Mouse (Mus musculus) hindbrain, embryonic 14.5 days (tissue): ENCODE measurements around the gene Metrn. TPM values are rescaled to one million over a fixed set of nuclear protein-coding genes. Genes with fewer than 3 reads are reported as not detected.
"Not testable (repeated sequence)": the region's sequence is repeated elsewhere in the genome, so short reads cannot be mapped to it uniquely, and the experiment has no call there.

Experiments
- ATAC-seq: fragments of 200-750 bp; cut with Nextera tagmentation; 2 replicates; pipeline ENCODE4 v1.8.0; 2017; ENCODE audit warnings: moderate number of reproducible peaks, mild to moderate bottlenecking, moderate TSS enrichment, moderate library complexity; ENCODE audit not compliant: low FRiP score
- DNase-seq: peaks from one replicate; pipeline ENCODE4 v3.0.0-alpha.2; 2015; ENCODE audit warnings: low spot score
- H3K27ac ChIP-seq: fragments of 300-500 bp; sonication (generic); 2 replicates; pipeline ENCODE4 v1.5.1; 2014; ENCODE audit warnings: mild to moderate bottlenecking, moderate library complexity
- H3K27me3 ChIP-seq: fragments of 300-500 bp; sonication (generic); 2 replicates; pipeline ENCODE4 v1.6.1; 2014; ENCODE audit warnings: mild to moderate bottlenecking, low read length, mixed read lengths; ENCODE audit not compliant: control insufficient read depth, insufficient read depth
- H3K36me3 ChIP-seq: fragments of 300-500 bp; sonication (generic); replicated peaks from 2 replicates; pipeline ENCODE4 v1.6.1; 2014; ENCODE audit not compliant: control insufficient read depth, insufficient read depth
- H3K4me1 ChIP-seq: fragments of 300-500 bp; sonication (generic); replicated peaks from 2 replicates; pipeline ENCODE4 v1.6.1; 2014; ENCODE audit warnings: antibody characterized with exemption, low read length, mixed read lengths; ENCODE audit not compliant: control insufficient read depth, insufficient read depth
- H3K4me2 ChIP-seq: fragments of 300-500 bp; sonication (generic); replicated peaks from 2 replicates; pipeline ENCODE4 v1.6.1; 2014; ENCODE audit warnings: mild to moderate bottlenecking, moderate library complexity
- H3K4me3 ChIP-seq: fragments of 300-500 bp; sonication (generic); replicated peaks from 2 replicates; pipeline ENCODE4 v1.5.1; 2014; ENCODE audit warnings: mild to moderate bottlenecking, low read length
- H3K9ac ChIP-seq: fragments of 300-500 bp; sonication (generic); 2 replicates; pipeline ENCODE4 v1.6.1; 2014
- H3K9me3 ChIP-seq: fragments of 300-500 bp; sonication (generic); 2 replicates; pipeline ENCODE4 v1.6.1; 2016; ENCODE audit warnings: low read length; ENCODE audit not compliant: control insufficient read depth
- WGBS: fragments of 180-500 bp; shearing (Covaris S2); extraction: QIAGEN DNeasy Blood & Tissue Kit; methylation state at CpG from one replicate; pipeline ENCODE4 v1.1.7; 2014; 5-methylcytosine and 5-hydroxymethylcytosine counted together
- polyA plus RNA-seq: library from polyadenylated mRNA; unstranded; fragments of >200 nt; fragmentation: Nextera tagmentation; extraction: Ambion mirVana; gene quantifications from 2 replicates; pipeline ENCODE4 v1.2.1, GENCODE M21; 2014

The Metrn gene
- polyA plus RNA-seq, 1 experiment from 2014 or later = 11.8 TPM

- H3K9me3 ChIP-seq = no peaks in the 10 kb centered on the region
- ATAC-seq (no peak), DNase-seq (no peak)
- 80% methylated on average over 4 of the region's 4 CpGs for WGBS
- H3K27me3 ChIP-seq = no peaks in the 10 kb centered on the region
- peak overlapping the region; percentile 97; the same call in 1 of the 2 replicates for H3K4me3 ChIP-seq
- peaks cover 31% of the 10 kb centered on the region for H3K4me1 ChIP-seq
- H3K9ac ChIP-seq = peak overlapping the region; percentile 99; the same call in 1 of the 2 replicates
- no peaks in the 10 kb centered on the region for H3K36me3 ChIP-seq
- no peak overlapping the region for H3K27ac ChIP-seq
- peak overlapping the region; percentile 99 for H3K4me2 ChIP-seq
These were observed 14.0 kb upstream of the Metrn start for GRCm38 (mm10) chr17:25810890-25811289.

- H3K4me3 ChIP-seq = peak overlapping the region; percentile 97
- ATAC-seq = peak; percentile 41
- H3K27me3 ChIP-seq = no peaks in the 10 kb centered on the region
- WGBS = 3% methylated on average over 24 of the region's 25 CpGs
- H3K9me3 ChIP-seq = no peaks in the 10 kb centered on the region
- peak overlapping the region; percentile 99 for H3K9ac ChIP-seq
- no peak for DNase-seq
- H3K4me1 ChIP-seq = peaks cover 31% of the 10 kb centered on the region
- peak overlapping the region; percentile 99 for H3K4me2 ChIP-seq
- H3K27ac ChIP-seq = peak overlapping the region; percentile 99
- H3K36me3 ChIP-seq = no peaks in the 10 kb centered on the region
These were observed 12.8 kb upstream of the Metrn start for GRCm38 (mm10) chr17:25809606-25810340.

- peak; percentile 92 for DNase-seq
- peak within 1 kb of the TSS; percentile 99 for H3K9ac ChIP-seq
- H3K4me2 ChIP-seq = peak within 1 kb of the TSS; percentile 99
- no peaks in the 10 kb centered on the region for H3K27me3 ChIP-seq
- H3K4me1 ChIP-seq = peaks cover 33% of the 10 kb centered on the region
- ATAC-seq = peak; percentile 88
- H3K27ac ChIP-seq = peak within 1 kb of the TSS; percentile 99
- WGBS = under 1% methylated on average over 58 of the region's 100 CpGs
- peak within 1 kb of the TSS; percentile 97 for H3K4me3 ChIP-seq
- H3K9me3 ChIP-seq = no peaks in the 10 kb centered on the region
- no peaks in the 10 kb centered on the region for H3K36me3 ChIP-seq
These were observed 12.1 kb upstream of the Metrn start, which contains the start of gene Fbxl16 for GRCm38 (mm10) chr17:25808789-25809605. Gene Fbxl16, plus strand, starts transcription at chr17:25809085.

- DNase-seq (no peak), ATAC-seq (no peak)
- peak overlapping the region; percentile 99 for H3K27ac ChIP-seq
- no peaks in the 10 kb centered on the region for H3K36me3 ChIP-seq
- H3K9me3 ChIP-seq = no peaks in the 10 kb centered on the region
- H3K9ac ChIP-seq = peak overlapping the region; percentile 99
- peak overlapping the region; percentile 99 for H3K4me2 ChIP-seq
- peaks cover 36% of the 10 kb centered on the region for H3K4me1 ChIP-seq
- WGBS = 24% methylated on average over 5 of the region's 5 CpGs
- H3K27me3 ChIP-seq = no peaks in the 10 kb centered on the region
- peak overlapping the region; percentile 97 for H3K4me3 ChIP-seq
These were observed 11.1 kb upstream of the Metrn start for GRCm38 (mm10) chr17:25808028-25808427.

- H3K36me3 ChIP-seq, H3K27ac ChIP-seq, H3K27me3 ChIP-seq, H3K9ac ChIP-seq, H3K4me2 ChIP-seq, H3K4me3 ChIP-seq, ATAC-seq, H3K9me3 ChIP-seq, DNase-seq: not testable (repeated sequence)
- 49% methylated on average over 2 of the region's 2 CpGs for WGBS
- peaks cover 39% of the 10 kb centered on the region for H3K4me1 ChIP-seq
These were observed 10.5 kb upstream of the Metrn start for GRCm38 (mm10) chr17:25807452-25807851.

- H3K4me3 ChIP-seq = no peak overlapping the region
- H3K9me3 ChIP-seq = no peaks in the 10 kb centered on the region
- H3K27ac ChIP-seq = no peak overlapping the region
- no peaks in the 10 kb centered on the region for H3K36me3 ChIP-seq
- H3K4me1 ChIP-seq = peaks cover 45% of the 10 kb centered on the region
- no peaks in the 10 kb centered on the region for H3K27me3 ChIP-seq
- no peak overlapping the region for H3K4me2 ChIP-seq
- no peak overlapping the region for H3K9ac ChIP-seq
- 83% methylated on average over 4 of the region's 4 CpGs for WGBS
- ATAC-seq (no peak), DNase-seq (no peak)
These were observed 9.6 kb upstream of the Metrn start for GRCm38 (mm10) chr17:25806507-25806906.

GRCm38 (mm10) chr17:25802825-25803517 lies 6.0 kb upstream of the Metrn start:
- H3K4me2 ChIP-seq = peak overlapping the region; percentile 36
- ATAC-seq (peak; percentile 85), DNase-seq (peak; percentile 81)
- WGBS = 9% methylated on average over 10 of the region's 10 CpGs
- no peaks in the 10 kb centered on the region for H3K27me3 ChIP-seq
- H3K27ac ChIP-seq = peak overlapping the region; percentile 90
- H3K9me3 ChIP-seq = no peaks in the 10 kb centered on the region
- peak overlapping the region; percentile 43 for H3K9ac ChIP-seq
- peaks cover 24% of the 10 kb centered on the region for H3K4me1 ChIP-seq
- no peak overlapping the region for H3K4me3 ChIP-seq
- H3K36me3 ChIP-seq = no peaks in the 10 kb centered on the region

- ATAC-seq (no peak), DNase-seq (peak; percentile 82)
- H3K9ac ChIP-seq = no peak overlapping the region
- no peaks in the 10 kb centered on the region for H3K27me3 ChIP-seq
- H3K9me3 ChIP-seq = no peaks in the 10 kb centered on the region
- no peak overlapping the region for H3K27ac ChIP-seq
- 10% methylated on average over 6 of the region's 6 CpGs for WGBS
- H3K4me2 ChIP-seq = no peak overlapping the region
- H3K4me3 ChIP-seq = no peak overlapping the region
- H3K4me1 ChIP-seq = peaks cover 31% of the 10 kb centered on the region
- no peaks in the 10 kb centered on the region for H3K36me3 ChIP-seq
These were observed 4.1 kb upstream of the Metrn start for GRCm38 (mm10) chr17:25801029-25801428.
